Mouse (Mus musculus) CH12.LX (cell line): ENCODE data around the gene Dscaml1. TPM values are rescaled to one million over a fixed set of nuclear protein-coding genes. Genes with fewer than 3 reads are reported as not detected.

ENCODE experiments used
- DNase-seq: peaks from one replicate; pipeline ENCODE4 v3.0.0-alpha.2; 2013; ENCODE audit errors: extremely low read depth
- H3K27ac ChIP-seq: 2 replicates; pipeline ENCODE4 v1.5.1; 2012; ENCODE audit warnings: low read depth, mild to moderate bottlenecking, control low read depth, moderate library complexity; ENCODE audit not compliant: insufficient read depth
- H3K27me3 ChIP-seq: replicated peaks from 2 replicates; pipeline ENCODE3; 2012; ENCODE audit warnings: inconsistent platforms
- H3K36me3 ChIP-seq, 2 experiments: replicated peaks in 1 of 2; 2 replicates each; pipeline versions ENCODE3 to v1.6.1; 2012; ENCODE audit warnings: inconsistent platforms in 1 of 2, low read length in 1 of 2, mild to moderate bottlenecking in 1 of 2, mixed read lengths in 1 of 2, moderate library complexity in 1 of 2; ENCODE audit not compliant: control insufficient read depth in 1 of 2, insufficient read depth in 1 of 2
- H3K4me1 ChIP-seq, 2 experiments: 2 replicates each; pipeline ENCODE4 v1.6.1; 2012; ENCODE audit warnings: inconsistent platforms in 1 of 2, moderate library complexity in 1 of 2; ENCODE audit not compliant: insufficient read depth in 2 of 2, control insufficient read depth in 1 of 2
- H3K4me2 ChIP-seq: 2 replicates; pipeline ENCODE4 v1.6.1; 2012; ENCODE audit warnings: low read depth, mild to moderate bottlenecking, control low read depth; ENCODE audit not compliant: poor library complexity, insufficient read depth, severe bottlenecking
- H3K4me3 ChIP-seq, 3 experiments: fragments of 150-350 bp in 1 of 3; sonication (generic) in 1 of 3; replicated peaks in 1 of 3; 2 replicates each; pipeline versions ENCODE3 to v1.5.1; 2011 to 2012; ENCODE audit warnings: low read depth in 2 of 3, low read length in 2 of 3, mild to moderate bottlenecking in 2 of 3, moderate library complexity in 2 of 3, control low read depth in 1 of 3, improper control_type of control experiment in 1 of 3, inconsistent platforms in 1 of 3, mixed read lengths in 1 of 3; ENCODE audit not compliant: poor library complexity in 1 of 3
- H3K79me2 ChIP-seq: replicated peaks from 2 replicates; pipeline ENCODE4 v1.6.1; 2012; ENCODE audit warnings: mild to moderate bottlenecking, moderate library complexity; ENCODE audit not compliant: control insufficient read depth, poor library complexity, insufficient read depth, severe bottlenecking; ENCODE audit errors: extremely low read depth
- H3K9ac ChIP-seq: 2 replicates; pipeline ENCODE4 v1.6.1; 2012; ENCODE audit warnings: low read depth, mild to moderate bottlenecking, control low read depth, moderate library complexity; ENCODE audit not compliant: insufficient read depth
- H3K9me3 ChIP-seq: replicated peaks from 2 replicates; pipeline ENCODE3; 2012; ENCODE audit warnings: low read length, inconsistent platforms, mixed read lengths
- BHLHE40 ChIP-seq: IDR thresholded peaks from 2 replicates; pipeline ENCODE4 v1.6.1; 2011; ENCODE audit warnings: mild to moderate bottlenecking, low read depth, low read length, improper control_type of control experiment
- CTCF ChIP-seq, 2 experiments: IDR thresholded peaks in 1 of 2; conservative IDR thresholded peaks in 1 of 2; 2 replicates each; pipeline ENCODE4 v1.5.1; 2011 to 2012; ENCODE audit warnings: low read depth in 2 of 2, low read length in 2 of 2, improper control_type of control experiment in 1 of 2, inconsistent platforms in 1 of 2, mild to moderate bottlenecking in 1 of 2, moderate library complexity in 1 of 2
- ELF1 ChIP-seq: IDR thresholded peaks from 2 replicates; pipeline ENCODE4 v1.6.1; 2014; ENCODE audit warnings: low read depth, mild to moderate bottlenecking, inconsistent platforms, low read length, improper control_type of control experiment
- ETS1 ChIP-seq: conservative IDR thresholded peaks from 2 replicates; pipeline ENCODE4 v1.6.1; 2012; ENCODE audit warnings: low read depth, mild to moderate bottlenecking, inconsistent platforms, low read length, improper control_type of control experiment, moderate library complexity
- HCFC1 ChIP-seq: IDR thresholded peaks from 2 replicates; pipeline ENCODE4 v1.6.1; 2012; ENCODE audit warnings: low read depth, mild to moderate bottlenecking, inconsistent platforms, low read length, improper control_type of control experiment
- JUN ChIP-seq: IDR thresholded peaks from 2 replicates; pipeline ENCODE4 v1.6.1; 2011; ENCODE audit warnings: low read depth, mild to moderate bottlenecking, low read length, improper control_type of control experiment, moderate library complexity; ENCODE audit not compliant: insufficient read depth
- KAT2A ChIP-seq: IDR thresholded peaks from 2 replicates; pipeline ENCODE4 v1.6.1; 2012; ENCODE audit warnings: low read length, improper control_type of control experiment, inconsistent platforms; ENCODE audit not compliant: insufficient replicate concordance
- MAZ ChIP-seq: IDR thresholded peaks from 2 replicates; pipeline ENCODE4 v1.6.1; 2012; ENCODE audit warnings: low read depth, mild to moderate bottlenecking, inconsistent platforms, low read length, improper control_type of control experiment, moderate library complexity
- MEF2A ChIP-seq: IDR thresholded peaks from 2 replicates; pipeline ENCODE4 v1.6.1; 2014; ENCODE audit warnings: low read depth, mild to moderate bottlenecking, inconsistent platforms, low read length, improper control_type of control experiment, borderline replicate concordance
- MXI1 ChIP-seq: IDR thresholded peaks from 2 replicates; pipeline ENCODE4 v1.6.1; 2011; ENCODE audit warnings: mild to moderate bottlenecking, low read depth, low read length, improper control_type of control experiment
- NELFE ChIP-seq: IDR thresholded peaks from 2 replicates; pipeline ENCODE4 v1.6.1; 2011; ENCODE audit warnings: low read depth, low read length, improper control_type of control experiment
- NRF1 ChIP-seq: IDR thresholded peaks from 2 replicates; pipeline ENCODE4 v1.6.1; 2014; ENCODE audit warnings: low read depth, mild to moderate bottlenecking, inconsistent platforms, low read length, improper control_type of control experiment, moderate library complexity
- POLR2A ChIP-seq: IDR thresholded peaks from 2 replicates; pipeline ENCODE4 v1.6.1; 2011; ENCODE audit warnings: low read depth, mild to moderate bottlenecking, improper control_type of control experiment, low read length
- POLR2AphosphoS2 ChIP-seq: IDR thresholded peaks from 2 replicates; pipeline ENCODE4 v1.6.1; 2011; ENCODE audit warnings: low read depth, low read length, improper control_type of control experiment
- SIN3A ChIP-seq: IDR thresholded peaks from 2 replicates; pipeline ENCODE4 v1.6.1; 2012; ENCODE audit warnings: low read length, improper control_type of control experiment, inconsistent platforms
- UBTF ChIP-seq: IDR thresholded peaks from 2 replicates; pipeline ENCODE4 v1.6.1; 2012; ENCODE audit warnings: low read depth, mild to moderate bottlenecking, inconsistent platforms, low read length, improper control_type of control experiment, moderate library complexity
- USF2 ChIP-seq: conservative IDR thresholded peaks from 2 replicates; pipeline ENCODE4 v1.6.1; 2011; ENCODE audit warnings: low read depth, low read length, improper control_type of control experiment
- ZC3H11A ChIP-seq: IDR thresholded peaks from 2 replicates; pipeline ENCODE4 v1.6.1; 2012; ENCODE audit warnings: low read depth, mild to moderate bottlenecking, inconsistent platforms, low read length, improper control_type of control experiment
- ZMIZ1 ChIP-seq: IDR thresholded peaks from 2 replicates; pipeline ENCODE4 v1.6.1; 2012; ENCODE audit warnings: low read depth, mild to moderate bottlenecking, inconsistent platforms, low read length, improper control_type of control experiment
- ZNF384 ChIP-seq: IDR thresholded peaks from 2 replicates; pipeline ENCODE4 v1.6.1; 2012; ENCODE audit warnings: low read depth, low read length, improper control_type of control experiment, inconsistent platforms
- dilution Hi-C: fragments of 300-500 bp; cut with MboI; formaldehyde crosslinking; loops from 2 replicates; pipeline ENCODE4 v1.14.3; 2020; ENCODE audit warnings: low sequenced_read_pairs; ENCODE audit not compliant: extremely low pct_unique_long_range_greater_than_20kb, extremely low pct_ligation_motif_present
- in situ Hi-C: fragments of 300-500 bp; cut with MboI; formaldehyde crosslinking; loops from 3 replicates; pipeline ENCODE4 v1.14.3; 2019; ENCODE audit warnings: low sequenced_read_pairs, low pct_ligation_motif_present, low pct_unique_long_range_greater_than_20kb, mixed read lengths
- polyA plus RNA-seq: library from polyadenylated mRNA; unstranded; fragments of >175 nt; gene quantifications from 2 replicates; pipeline ENCODE4 v1.2.1, GENCODE M21; 2012; ENCODE audit warnings: low read depth; ENCODE audit not compliant: insufficient read length
- total RNA-seq, 2 experiments: library from RNA; depleted of rRNA; stranded (reverse); fragments of 300-350 nt in 1 of 2; fragments of >200 nt in 1 of 2; gene quantifications; 2 replicates each; pipeline ENCODE4 v1.2.3; 2012 to 2014

Dscaml1 gene
- total and polyA plus RNA-seq, 3 experiments = not detected

DNA sequence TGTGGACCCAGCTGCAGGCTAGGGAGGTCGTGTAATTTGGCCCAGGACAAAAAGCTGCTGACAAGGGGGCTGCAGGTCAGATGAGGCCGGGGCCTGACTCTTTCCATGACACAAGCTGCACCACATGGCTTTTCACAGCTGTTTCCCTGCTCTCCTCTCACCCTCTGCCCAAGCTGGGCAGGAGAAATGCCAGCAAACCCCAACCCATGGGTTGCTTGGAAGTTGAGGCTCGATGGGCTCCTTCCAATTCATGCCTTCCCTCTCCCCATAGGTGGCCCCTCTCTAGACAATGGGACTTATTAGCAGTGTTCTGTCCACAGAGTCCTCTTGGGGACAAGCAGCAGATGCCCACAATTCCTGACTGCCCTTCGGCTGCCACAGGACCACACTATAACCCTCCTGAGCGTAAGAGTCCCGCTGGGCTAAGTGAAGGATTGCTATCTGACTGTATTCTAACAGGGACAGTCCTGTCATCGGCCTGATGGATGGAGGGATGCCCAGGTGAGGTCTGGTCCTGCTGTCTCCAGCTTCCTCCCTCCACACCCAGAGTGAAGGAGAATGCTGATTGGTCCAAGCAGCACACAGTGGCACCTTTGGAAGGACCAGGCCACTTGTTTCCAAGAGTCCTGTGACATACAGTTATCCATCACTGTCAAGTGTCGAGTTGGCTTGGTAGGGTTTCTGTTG, 365.2 kb downstream of the Dscaml1 start:
- DNase-seq = no peak
- Histone ChIP-seq H3K9ac (no peak overlapping the region), H3K4me1 (peaks cover 0 to 11% of the 10 kb centered on the region in 2 experiments; a peak in 2 of 4 replicates), H3K27me3 (no peaks in the 10 kb centered on the region), H3K4me3 (no peak overlapping the region), H3K79me2 (no peaks in the 10 kb centered on the region), H3K27ac (no peak overlapping the region), H3K4me2 (no peak overlapping the region), H3K9me3 (no peaks in the 10 kb centered on the region), H3K36me3 (peaks cover 34 to 90% of the 10 kb centered on the region in 2 experiments)
- dilution Hi-C loops = no loop called here
- in situ Hi-C loops = no loop called here
- TF ChIP-seq BHLHE40 (no peak), POLR2A (no peak), USF2 (no peak)

DNA sequence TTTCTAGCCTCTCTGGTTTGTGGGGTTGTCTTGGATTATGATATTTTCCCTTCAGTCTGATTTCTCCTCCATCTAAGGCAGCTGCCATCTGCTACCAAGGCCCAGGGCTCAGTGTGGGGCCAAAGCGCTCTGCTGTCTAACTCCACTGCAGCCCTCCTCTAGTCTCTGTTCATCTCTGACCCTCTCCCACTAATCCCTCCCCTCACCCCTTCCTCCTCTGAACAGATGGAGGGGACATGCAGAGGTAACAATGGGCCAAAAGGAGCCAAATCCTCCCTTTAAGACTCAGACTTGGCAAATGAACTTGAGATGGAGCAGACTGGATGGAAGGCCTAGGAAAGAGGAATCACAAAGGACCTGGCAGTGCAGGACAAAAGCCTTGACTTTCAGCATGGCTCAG, 365.8 kb downstream of the Dscaml1 start:
- Histone ChIP-seq H3K79me2 (no peaks in the 10 kb centered on the region), H3K27ac (no peak overlapping the region), H3K9me3 (no peaks in the 10 kb centered on the region), H3K27me3 (no peaks in the 10 kb centered on the region), H3K36me3 (peaks cover 30 to 86% of the 10 kb centered on the region in 2 experiments), H3K4me3 (no peak overlapping the region), H3K4me2 (no peak overlapping the region), H3K4me1 (peaks cover 0 to 11% of the 10 kb centered on the region in 2 experiments; a peak in 2 of 4 replicates), H3K9ac (no peak overlapping the region)
- in situ Hi-C loops = no loop called here
- dilution Hi-C loops = no loop called here
- no peak for DNase-seq
- no peak for TF ChIP-seq HCFC1
- TF ChIP-seq POLR2AphosphoS2 = no peak
- no peak for TF ChIP-seq BHLHE40
- no peak for TF ChIP-seq SIN3A

GRCm38 (mm10) chr9:45793697-45794096, 367.3 kb downstream of the Dscaml1 start:
- no peak for TF ChIP-seq MXI1
- no peak for TF ChIP-seq ZC3H11A
- TF ChIP-seq UBTF = no peak
- TF ChIP-seq ZNF384 = no peak
- TF ChIP-seq ELF1 = no peak
- no peak for TF ChIP-seq ETS1
- TF ChIP-seq USF2 = no peak
- TF ChIP-seq CTCF (conservative IDR thresholded peaks at IDR 0.05 in 1 of 2, IDR thresholded peaks at IDR 0.05 in 1 of 2; ENCODE audit: low read depth in 2 of 2, low read length in 2 of 2) = no peak
- TF ChIP-seq NELFE = no peak
- no peak for TF ChIP-seq MEF2A
- TF ChIP-seq NRF1 = no peak
- no peak for TF ChIP-seq POLR2AphosphoS2
- no peak for TF ChIP-seq ZMIZ1
- no peak for TF ChIP-seq JUN
- TF ChIP-seq KAT2A = no peak
- no peak for TF ChIP-seq MAZ
- Histone ChIP-seq H3K27ac (no peak overlapping the region), H3K9ac (no peak overlapping the region), H3K36me3 (peaks cover 28 to 87% of the 10 kb centered on the region in 2 experiments), H3K9me3 (no peaks in the 10 kb centered on the region), H3K27me3 (no peaks in the 10 kb centered on the region), H3K4me2 (no peak overlapping the region), H3K79me2 (no peaks in the 10 kb centered on the region), H3K4me3 (no peak overlapping the region), H3K4me1 (peaks cover 0 to 11% of the 10 kb centered on the region in 2 experiments; a peak in 2 of 4 replicates)
- dilution Hi-C loops (no loop called here), in situ Hi-C loops (no loop called here)
- no peak for DNase-seq
